In genomic region chr13:78644556-78644955, GRCm38 (mm10) we compare ENCODE assay signal across 18 mouse cellular contexts.
A peak's percentile ranks its signal among the peaks of the same experiment; 100 is the strongest.
DNase-seq lines count a peak whose midpoint lies in the region; ATAC-seq lines count a peak whose summit lies in the region.
"Had no signal": no experiment of that assay in that cellular context is flagged by ENCODE, and none has a peak within 500 bp of the region (broad histone marks: within the 10 kb centered on the region; RNA-seq: fewer than 3 reads in every experiment).

No protein-coding gene starts in this region.

- ATAC-seq in frontal cortex, adult (ENCODE audit: low TSS enrichment) = 0 out of 2 replicates have a peak, but pooled peaks have one; percentile 55
- ATAC-seq: CD4-positive, CD25-positive, alpha-beta regulatory T cell, adult 4 months; hindbrain, embryonic 16.5 days; intestine, embryonic 15.5 days had no signal

- no peak for DNase-seq in frontal cortex, postnatal 14 days (ENCODE audit: low spot score in 2 of 2)
- DNase-seq in heart, adult 9 months (ENCODE audit: low spot score in 2 of 2) = peak; percentile 42 to 64
- no peak for DNase-seq in heart, postnatal 25 days (ENCODE audit: low spot score)
- DNase-seq in lung, postnatal 25 days (ENCODE audit: low spot score) = peak; percentile 0
- no peak for DNase-seq in lung, postnatal 36 days
- peak; percentile 31 for DNase-seq in retina, embryonic 14.5 days (ENCODE audit: low spot score)
- no peak for DNase-seq in left cerebral cortex, adult 11 months (ENCODE audit: low spot score)
- DNase-seq: adrenal gland, postnatal 25 days; cerebellum, adult 9-11 months; gastrocnemius, postnatal 14 days; kidney, adult 8-10 months; kidney, postnatal 10 days; thymus, adult 18-20 months; thymus, postnatal 36 days had no signal

- intact Hi-C loops in heart, postnatal 25 days (cut with DNase I) = no loop called here

Comparison
In these comparisons a context has a peak if more than half of its experiments do, and no peak if none do; other contexts are left out.
1. DNase-seq: peak in heart, adult 9 months (2 of 2), lung, postnatal 25 days (single experiment) and retina, embryonic 14.5 days (single experiment); none in frontal cortex, postnatal 14 days (0 of 2), heart, postnatal 25 days (single experiment), lung, postnatal 36 days (single experiment) and left cerebral cortex, adult 11 months (single experiment).